Mouse (Mus musculus): ENCODE measurements around the gene Mybl2.

DNA sequence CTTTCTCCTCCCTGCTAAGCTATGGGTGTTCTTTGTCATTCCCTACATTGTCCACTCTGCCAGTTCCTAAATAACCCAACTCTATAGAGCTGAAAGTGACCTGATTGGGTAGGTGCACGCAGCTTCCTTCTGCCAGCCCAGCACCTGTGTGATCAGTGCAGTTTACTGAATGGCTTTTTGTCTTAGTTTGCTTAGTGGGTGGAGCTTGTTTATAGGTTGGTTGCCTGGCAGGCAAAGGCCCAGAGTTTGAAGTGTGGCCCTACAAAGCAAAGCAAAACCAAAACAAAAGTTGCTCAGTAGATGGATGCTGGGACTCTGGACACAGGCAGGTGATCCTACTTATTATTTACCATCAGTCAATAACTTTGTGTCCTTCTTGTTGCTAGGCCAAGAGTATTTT lies 2.8 kb upstream of the Mybl2 start:
- TF ChIP-seq CTCF (IDR thresholded peaks at IDR 0.05; ENCODE audit: control insufficient read depth, insufficient read depth, low read length), result no peak
- TF ChIP-seq POLR2A (IDR thresholded peaks at IDR 0.05; ENCODE audit: borderline replicate concordance, control insufficient read depth, low read depth, low read length), result no peak

Data from bone marrow, adult 2 months (tissue).